Mouse (Mus musculus): Measurements from ENCODE around the gene Ccr6.
A peak's percentile ranks its signal among the peaks of the same experiment; 100 is the strongest.
"Not testable (repeated sequence)": the region's sequence is repeated elsewhere in the genome, so short reads cannot be mapped to it uniquely, and the experiment has no call there.

Ccr6 gene

DNA sequence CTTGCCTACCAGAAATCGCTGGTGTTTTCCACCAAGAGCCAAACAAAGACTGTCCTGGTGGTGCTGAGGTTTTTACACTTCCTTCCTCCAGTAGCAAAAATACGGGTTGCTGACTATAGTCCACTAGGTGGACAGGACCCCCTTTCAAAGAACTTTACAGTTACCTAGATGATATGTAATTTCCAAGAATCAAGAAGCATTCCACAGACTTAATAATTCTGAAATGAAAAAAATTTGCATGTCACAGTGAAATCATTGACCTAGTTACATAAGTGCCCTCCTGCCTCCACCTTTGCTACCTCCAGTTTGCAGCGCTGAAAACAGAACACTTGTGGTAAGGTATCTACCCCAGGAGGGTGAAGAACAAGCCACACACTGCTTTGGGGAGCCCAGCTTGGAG lies at the start of gene Ccr6:
Gene Ccr6, plus strand, starts transcription at position 301 of the 400 bp plus-strand sequence.
- DNase-seq = no peak

- DNase-seq = no peak
Measured at GRCm38 (mm10) chr17:8193678-8194077, 42.2 kb upstream of the Ccr6 start.

GRCm38 (mm10) chr17:8195685-8196376 lies 40.0 kb upstream of the Ccr6 start:
- no peak for DNase-seq

DNA sequence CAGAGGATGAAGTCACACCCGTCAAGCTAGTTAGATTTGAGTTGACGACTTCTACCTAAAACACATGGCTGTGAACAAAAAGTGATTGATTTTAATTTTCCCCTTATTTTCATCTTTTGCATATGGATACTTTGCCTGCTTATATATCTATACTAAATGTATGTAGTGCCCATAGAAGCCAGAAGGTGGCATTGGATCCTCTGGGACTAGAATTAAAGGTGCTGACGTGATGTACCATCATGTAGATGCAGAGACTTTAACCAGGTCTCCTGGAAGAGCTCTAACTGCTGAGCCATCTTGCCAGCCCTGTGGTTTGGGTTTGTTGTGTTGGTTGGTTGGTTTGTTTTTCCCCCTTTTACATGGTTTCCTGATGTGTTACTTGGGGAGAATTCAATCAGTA lies 38.2 kb upstream of the Ccr6 start:
- no peak for DNase-seq

- DNase-seq = no peak
Measured at GRCm38 (mm10) chr17:8199067-8199935, 36.5 kb upstream of the Ccr6 start.

- no peak for DNase-seq
Measured at GRCm38 (mm10) chr17:8199936-8200330, 35.9 kb upstream of the Ccr6 start.

DNA sequence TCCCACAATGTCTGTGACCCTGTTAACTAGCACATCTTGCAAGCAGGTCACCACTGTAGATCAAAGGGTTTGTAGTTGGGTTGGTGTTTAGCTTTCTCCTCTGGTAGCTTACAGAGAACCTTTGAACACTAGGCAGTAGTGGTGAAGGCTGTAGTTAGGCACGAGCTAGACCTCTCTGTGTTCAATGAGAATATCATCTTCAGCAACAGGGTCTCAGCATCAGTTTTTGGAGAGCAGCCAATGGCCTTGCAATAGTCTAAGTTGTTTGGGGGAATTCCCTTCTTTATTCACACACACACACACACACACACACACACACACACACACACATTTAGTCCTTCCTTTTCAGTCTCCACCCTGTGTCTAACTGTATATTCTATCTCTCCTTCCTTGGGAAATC lies 32.4 kb upstream of the Ccr6 start:
- no peak for DNase-seq

- not testable (repeated sequence) for DNase-seq
Measured at GRCm38 (mm10) chr17:8205221-8205631, 30.6 kb upstream of the Ccr6 start.

DNA sequence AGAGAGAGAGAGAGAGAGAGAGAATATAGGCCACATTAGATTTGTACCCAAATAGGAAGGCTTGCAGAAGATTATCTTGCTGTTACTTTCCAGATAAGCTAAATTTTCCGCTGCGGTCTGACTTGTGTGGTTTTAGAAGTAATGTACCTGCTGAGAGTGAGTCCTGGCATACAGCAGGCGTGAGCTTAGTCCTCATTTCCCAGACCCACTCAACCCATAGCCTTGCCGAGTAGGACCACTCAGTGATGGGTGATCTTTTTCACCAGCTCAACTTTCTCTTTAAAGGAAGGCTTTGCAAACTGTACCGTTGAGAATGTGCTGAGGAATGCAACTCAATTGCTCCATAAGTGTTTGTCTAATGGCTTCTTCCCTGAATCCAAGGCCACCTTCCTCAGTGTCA lies 29.2 kb upstream of the Ccr6 start:
- DNase-seq = no peak

DNA sequence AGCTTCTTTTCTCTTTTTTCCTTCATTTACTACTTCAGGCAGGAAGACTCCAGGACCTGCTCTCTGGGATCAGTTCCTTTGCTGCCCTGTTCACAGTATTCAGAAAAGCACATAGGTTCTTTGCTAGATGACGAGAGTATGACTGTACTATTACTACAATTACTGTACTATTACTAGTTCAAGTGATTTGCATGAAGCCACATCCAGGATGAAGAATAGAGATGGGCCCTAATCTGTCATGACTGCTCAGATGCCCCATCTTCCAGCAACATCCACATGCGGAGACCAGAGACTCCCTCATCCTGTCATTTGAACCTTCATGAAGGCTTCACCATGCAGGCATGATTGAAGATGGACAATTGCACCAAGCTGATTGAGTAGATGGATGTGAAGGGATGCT lies 26.1 kb upstream of the Ccr6 start:
- DNase-seq = no peak

- no peak for DNase-seq
Measured at GRCm38 (mm10) chr17:8210170-8210569, 25.7 kb upstream of the Ccr6 start.

GRCm38 (mm10) chr17:8210675-8211074 lies 25.2 kb upstream of the Ccr6 start:
- no peak for DNase-seq

GRCm38 (mm10) chr17:8211399-8211798 lies 24.4 kb upstream of the Ccr6 start:
- DNase-seq = no peak

DNA sequence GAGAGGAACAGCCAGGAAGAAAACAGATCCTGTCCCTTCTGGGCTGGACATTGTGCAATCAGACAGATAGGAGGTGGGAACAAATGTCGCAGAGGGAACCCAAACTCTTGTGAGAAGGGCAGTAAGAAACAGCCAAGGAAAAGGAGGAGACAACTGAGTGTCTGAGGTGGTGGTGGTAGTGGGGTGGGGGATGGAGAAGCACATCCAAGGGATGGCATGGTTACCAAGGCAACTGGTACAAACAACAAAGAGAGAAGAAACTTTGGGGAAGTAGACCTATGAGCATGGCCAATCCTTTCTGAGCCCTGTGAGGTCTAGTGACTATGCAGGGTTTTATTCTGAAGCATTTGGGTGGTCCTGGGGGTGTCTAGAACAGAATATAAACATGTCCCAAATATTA lies 21.5 kb upstream of the Ccr6 start:
- no peak for DNase-seq

- peak; percentile 13 for DNase-seq
Measured at GRCm38 (mm10) chr17:8215016-8215745, 20.7 kb upstream of the Ccr6 start.

GRCm38 (mm10) chr17:8223225-8223624 lies 12.6 kb upstream of the Ccr6 start:
- DNase-seq = no peak

GRCm38 (mm10) chr17:8224072-8224471 lies 11.8 kb upstream of the Ccr6 start:
- DNase-seq = no peak

DNA sequence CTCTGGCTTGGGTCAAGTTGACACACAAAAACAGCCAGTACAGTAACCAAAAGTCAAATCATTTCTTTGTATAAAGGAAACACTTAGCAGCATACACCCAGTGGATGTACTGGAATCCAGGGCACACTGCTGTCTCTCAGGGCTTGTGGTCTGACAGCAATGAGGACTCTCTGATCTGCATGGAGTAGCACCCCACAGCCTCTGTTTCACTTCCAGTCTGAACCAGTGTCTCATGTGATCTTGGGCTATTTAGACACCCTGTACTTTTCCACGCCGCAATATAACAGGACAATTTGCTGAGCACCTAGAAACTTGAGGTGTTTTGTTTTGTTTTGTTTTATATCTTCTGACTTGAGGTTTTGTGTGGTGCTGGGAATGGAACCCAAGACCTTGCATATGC lies 10.7 kb upstream of the Ccr6 start:
- no peak for DNase-seq

GRCm38 (mm10) chr17:8225746-8226145 lies 10.1 kb upstream of the Ccr6 start:
- DNase-seq = no peak

GRCm38 (mm10) chr17:8228622-8229021 lies 7.2 kb upstream of the Ccr6 start:
- DNase-seq = no peak

DNA sequence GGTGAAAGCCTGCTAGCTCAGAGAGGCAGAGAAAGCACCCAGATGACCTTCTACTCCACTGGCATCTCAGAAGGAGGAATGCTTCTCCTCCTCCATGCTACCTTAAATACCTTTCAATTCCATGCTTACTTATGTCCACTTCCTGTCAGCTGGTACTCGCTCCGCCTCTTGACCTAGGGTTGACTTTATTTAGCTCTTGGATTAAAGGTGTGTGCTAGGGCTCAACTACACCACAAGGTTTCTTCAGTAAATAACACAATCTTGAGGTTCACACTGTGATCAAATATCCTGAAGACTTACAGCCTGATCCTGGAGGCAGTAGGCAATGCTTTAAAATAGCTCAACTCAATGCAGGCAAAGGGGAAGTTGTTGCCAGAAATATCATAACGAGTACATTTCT lies 6.2 kb upstream of the Ccr6 start:
- no peak for DNase-seq

GRCm38 (mm10) chr17:8232089-8232488 lies 3.8 kb upstream of the Ccr6 start:
- no peak for DNase-seq

DNA sequence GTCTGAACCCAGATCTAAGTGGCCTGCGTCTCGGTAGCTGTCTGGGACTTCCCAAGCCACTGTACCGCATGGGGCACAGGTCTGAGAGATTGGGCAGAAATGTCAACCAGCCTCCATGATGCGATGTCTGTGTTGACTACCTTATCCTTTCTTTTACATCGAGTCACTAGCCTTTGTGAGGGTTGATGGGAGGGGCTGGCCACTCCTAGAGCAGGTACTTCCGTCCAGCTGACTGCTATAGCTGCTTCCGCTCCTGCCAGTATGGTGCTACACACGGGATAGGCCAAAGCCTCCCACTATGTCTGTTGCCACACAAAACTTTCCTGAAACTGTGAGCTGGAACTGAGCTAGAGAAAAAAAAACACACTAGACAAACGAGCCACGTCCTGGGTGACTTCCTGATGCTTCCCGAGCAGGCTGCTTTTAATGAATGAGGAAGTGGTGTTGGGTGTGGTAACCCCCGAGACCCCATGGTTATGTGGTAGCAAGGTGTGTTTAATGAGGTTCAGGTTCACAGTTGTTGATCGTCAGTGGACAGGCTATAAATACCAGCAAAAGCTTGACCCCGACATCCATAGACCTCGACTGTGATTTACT lies 2.1 kb upstream of the Ccr6 start:
- no peak for DNase-seq

Measured in cerebellum, adult 9-10 months (tissue).